Mouse (Mus musculus) heart, postnatal 0 days (tissue): ENCODE data around the gene Blcap. TPM values are rescaled to one million over a fixed set of nuclear protein-coding genes. Genes with fewer than 3 reads are reported as not detected.

ENCODE experiments used
- ATAC-seq: fragments of 200-750 bp; cut with Nextera tagmentation; 2 replicates; pipeline ENCODE4 v1.8.0; 2017; ENCODE audit warnings: low read depth, moderate number of reproducible peaks, moderate library complexity; ENCODE audit not compliant: insufficient read depth
- DNase-seq: peaks from one replicate; pipeline ENCODE4 v3.0.0-alpha.2; 2016; ENCODE audit warnings: low spot score
- H3K27ac ChIP-seq: fragments of 300-500 bp; sonication (generic); 2 replicates; pipeline ENCODE4 v1.5.1; 2014; ENCODE audit warnings: low read depth, mild to moderate bottlenecking
- H3K27me3 ChIP-seq: fragments of 300-500 bp; sonication (generic); 2 replicates; pipeline ENCODE4 v1.6.1; 2014; ENCODE audit warnings: low read length, mixed read lengths; ENCODE audit not compliant: control insufficient read depth, insufficient read depth
- H3K36me3 ChIP-seq: fragments of 300-500 bp; sonication (generic); replicated peaks from 2 replicates; pipeline ENCODE4 v1.6.1; 2014; ENCODE audit warnings: low read length, mixed read lengths; ENCODE audit not compliant: control insufficient read depth, insufficient read depth
- H3K4me1 ChIP-seq: fragments of 300-500 bp; sonication (generic); 2 replicates; pipeline ENCODE4 v1.6.1; 2014; ENCODE audit warnings: antibody characterized with exemption; ENCODE audit not compliant: control insufficient read depth, insufficient read depth
- H3K4me2 ChIP-seq: fragments of 300-500 bp; sonication (generic); 2 replicates; pipeline ENCODE4 v1.6.1; 2014; ENCODE audit warnings: low read depth, mild to moderate bottlenecking, low read length, moderate library complexity
- H3K4me3 ChIP-seq: fragments of 300-500 bp; sonication (generic); 2 replicates; pipeline ENCODE4 v1.5.1; 2014; ENCODE audit warnings: low read depth, low read length
- H3K9ac ChIP-seq: fragments of 300-500 bp; sonication (generic); replicated peaks from 2 replicates; pipeline ENCODE4 v1.6.1; 2014; ENCODE audit warnings: low read depth, low read length, mixed read lengths
- H3K9me3 ChIP-seq: fragments of 300-500 bp; sonication (generic); replicated peaks from 2 replicates; pipeline ENCODE4 v1.6.1; 2016; ENCODE audit warnings: low read length; ENCODE audit not compliant: control insufficient read depth
- CTCF ChIP-seq: IDR thresholded peaks from 2 replicates; pipeline ENCODE4 v1.5.1; 2016; ENCODE audit warnings: antibody characterized with exemption, control low read depth, low read depth
- EP300 ChIP-seq: IDR thresholded peaks from 2 replicates; pipeline ENCODE4 v1.6.1; 2016; ENCODE audit warnings: antibody characterized with exemption, low read depth
- WGBS: fragments of 180-500 bp; shearing (Covaris S2); extraction: QIAGEN DNeasy Blood & Tissue Kit; methylation state at CpG from one replicate; pipeline ENCODE4 v1.1.7; 2014; 5-methylcytosine and 5-hydroxymethylcytosine counted together
- polyA plus RNA-seq: library from polyadenylated mRNA; unstranded; fragments of >200 nt; fragmentation: Nextera tagmentation; extraction: Ambion mirVana; gene quantifications from 2 replicates; pipeline ENCODE4 v1.2.1, GENCODE M21; 2015
- total RNA-seq: library from RNA; depleted of rRNA; stranded (reverse); fragments of >200 nt; gene quantifications from 2 replicates; pipeline ENCODE4 v1.2.3, GENCODE M21; 2014; ENCODE audit warnings: low replicate concordance

The Blcap gene
- total and polyA plus RNA-seq, 2 experiments from 2014 or later = 35.5 to 49.5 TPM

DNA sequence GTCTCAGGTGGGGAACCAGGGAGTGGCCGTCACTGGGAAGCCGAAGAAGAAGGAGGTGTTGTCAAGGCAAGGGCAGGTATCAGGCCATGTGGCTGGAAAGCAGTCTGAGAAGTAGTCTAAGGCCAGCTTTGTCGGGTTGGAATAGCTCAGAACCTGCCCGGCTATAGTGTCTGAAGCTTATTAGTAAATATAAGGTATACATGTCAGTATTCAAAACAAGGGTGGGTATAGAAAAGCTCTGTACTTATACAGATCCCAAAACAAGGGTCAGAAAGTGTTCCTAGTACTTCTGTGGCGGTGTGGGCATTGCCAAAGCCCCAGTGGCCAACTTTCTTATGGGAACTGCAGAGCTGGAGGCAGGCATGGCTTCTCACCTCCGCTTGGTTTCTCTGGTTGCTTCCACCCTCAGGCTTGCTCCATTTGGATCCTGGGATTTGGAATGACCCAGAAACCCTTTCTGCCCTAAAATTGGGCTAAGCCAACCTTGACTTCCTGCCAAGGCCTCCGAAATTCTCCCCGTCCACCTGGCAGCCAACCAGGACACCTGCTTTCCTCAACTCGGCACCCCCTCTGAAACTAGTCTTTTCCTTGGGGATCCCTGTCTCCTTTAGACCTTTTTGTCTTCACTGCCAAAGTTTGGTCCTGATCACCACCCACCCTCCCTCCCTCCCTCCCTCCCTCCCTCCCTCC, 1.1 kb downstream of the Blcap start:
- 63% methylated on average over 9 of the region's 9 CpGs for WGBS
- Histone ChIP-seq H3K27me3 (no peaks in the 10 kb centered on the region), H3K9ac (no peak overlapping the region), H3K27ac (no peak overlapping the region), H3K4me2 (no peak overlapping the region), H3K4me1 (peaks cover 10% of the 10 kb centered on the region), H3K9me3 (no peaks in the 10 kb centered on the region), H3K36me3 (no peaks in the 10 kb centered on the region), H3K4me3 (no peak overlapping the region)
- ATAC-seq (no peak), DNase-seq (no peak)
- no peak for TF ChIP-seq EP300
- TF ChIP-seq CTCF = no peak

DNA sequence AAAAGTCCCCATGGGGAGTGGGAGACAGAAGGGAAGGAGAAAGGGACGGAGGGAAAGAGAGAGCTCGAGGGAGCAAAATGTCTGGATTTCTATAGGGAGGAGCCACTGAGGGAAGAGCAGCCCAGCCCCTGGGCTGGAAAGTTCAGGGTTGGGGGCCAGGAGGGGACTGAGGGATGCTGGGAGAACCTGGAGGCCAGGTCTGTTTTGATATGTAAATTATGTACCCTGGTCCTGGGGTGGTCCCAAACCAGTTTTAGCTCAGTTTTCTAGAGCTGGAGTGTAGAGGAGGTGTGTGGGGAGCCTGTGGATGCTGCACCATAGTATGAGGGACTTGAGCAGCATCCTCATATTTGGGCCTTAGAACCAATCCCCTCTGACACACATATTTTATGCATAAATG, 2.2 kb downstream of the Blcap start:
- no peak for TF ChIP-seq CTCF
- TF ChIP-seq EP300 = no peak
- 21% methylated on average over 2 of the region's 2 CpGs for WGBS
- ATAC-seq = no peak

GRCm38 (mm10) chr2:157567235-157567961, 3.7 kb downstream of the Blcap start:
- Histone ChIP-seq H3K27me3 (no peaks in the 10 kb centered on the region), H3K4me1 (peaks cover 20% of the 10 kb centered on the region), H3K9me3 (no peaks in the 10 kb centered on the region), H3K36me3 (no peaks in the 10 kb centered on the region), H3K4me3 (no peak overlapping the region), H3K9ac (peak overlapping the region; percentile 96), H3K27ac (peak overlapping the region; percentile 91; the same call in 1 of the 2 replicates), H3K4me2 (peak overlapping the region; percentile 66)
- TF ChIP-seq CTCF = no peak
- no peak for TF ChIP-seq EP300
- WGBS = 77% methylated on average over 11 of the region's 11 CpGs
- ATAC-seq (no peak), DNase-seq (no peak)

More for the DNA sequence above, 2.2 kb downstream of the Blcap start:
- H3K36me3 ChIP-seq = no peaks in the 10 kb centered on the region
- peaks cover 20% of the 10 kb centered on the region for H3K4me1 ChIP-seq
- no peak overlapping the region for H3K9ac ChIP-seq
- no peak overlapping the region for H3K27ac ChIP-seq
- no peak overlapping the region for H3K4me3 ChIP-seq
- no peaks in the 10 kb centered on the region for H3K27me3 ChIP-seq
- DNase-seq = no peak
- no peak overlapping the region for H3K4me2 ChIP-seq
- H3K9me3 ChIP-seq = no peaks in the 10 kb centered on the region

- Histone ChIP-seq H3K9me3 (no peaks in the 10 kb centered on the region), H3K9ac (peak overlapping the region; percentile 96), H3K27ac (peak overlapping the region; percentile 91), H3K36me3 (0 out of 2 replicates have a peak, but pooled peaks cover under 1% of the 10 kb centered on the region), H3K4me3 (peak overlapping the region; percentile 92), H3K4me1 (peaks cover 20% of the 10 kb centered on the region), H3K4me2 (peak overlapping the region; percentile 66), H3K27me3 (no peaks in the 10 kb centered on the region)
- ATAC-seq (peak; percentile 81), DNase-seq (peak; percentile 83)
- under 1% methylated on average over 36 of the region's 36 CpGs for WGBS
- TF ChIP-seq CTCF (no peak), EP300 (peak; percentile 98)
These were observed 4.7 kb downstream of the Blcap start for GRCm38 (mm10) chr2:157566260-157566952.

DNA sequence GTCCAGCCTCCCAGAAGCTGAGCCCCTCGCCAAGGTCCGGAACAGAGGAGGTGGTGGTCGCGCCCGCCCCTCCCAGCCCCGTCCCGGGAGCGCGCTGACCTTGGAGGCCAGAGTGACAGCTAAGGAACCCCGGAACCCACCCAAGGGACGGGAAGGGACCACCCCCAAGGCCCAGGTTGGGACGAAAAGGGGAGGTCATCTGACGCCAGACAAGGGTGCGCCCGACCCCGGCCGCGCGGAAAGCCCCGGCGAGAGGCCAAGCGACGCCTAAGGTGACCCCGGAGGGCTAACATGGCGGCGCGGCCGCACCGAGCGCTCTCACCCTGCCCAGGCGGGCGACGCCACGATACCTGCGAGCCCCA, 5.2 kb downstream of the Blcap start:
- Histone ChIP-seq H3K9ac (peak overlapping the region; percentile 96), H3K27me3 (no peaks in the 10 kb centered on the region), H3K36me3 (peaks cover 4% of the 10 kb centered on the region; the same call in 1 of the 2 replicates), H3K9me3 (no peaks in the 10 kb centered on the region), H3K27ac (peak overlapping the region; percentile 91), H3K4me2 (peak overlapping the region; percentile 66), H3K4me3 (peak overlapping the region; percentile 92), H3K4me1 (peaks cover 20% of the 10 kb centered on the region)
- under 1% methylated on average over 31 of the region's 35 CpGs for WGBS
- no peak for DNase-seq
- ATAC-seq = peak; percentile 36
- no peak for TF ChIP-seq CTCF
- no peak for TF ChIP-seq EP300
